Mouse (Mus musculus): ENCODE measurements around the gene Mrrf.

DNA sequence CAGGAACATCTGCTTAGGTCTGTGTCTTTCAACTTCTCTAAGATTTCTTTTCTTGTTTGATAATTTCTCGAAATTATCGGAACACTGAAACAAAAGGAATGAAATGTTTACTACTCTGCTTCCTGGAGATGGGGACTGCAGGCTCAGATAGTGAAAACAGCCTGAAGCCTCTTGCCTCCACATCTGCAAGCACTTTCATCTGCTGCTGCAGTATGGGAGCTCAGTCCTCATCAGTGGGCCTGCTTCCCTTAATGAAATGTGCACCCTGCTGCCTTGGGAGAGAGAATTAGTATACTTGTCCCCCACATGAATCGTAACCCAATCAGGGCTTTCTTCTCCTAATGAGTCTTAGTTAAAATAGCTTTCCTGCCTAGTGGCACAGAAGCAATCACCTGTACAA lies 7.1 kb upstream of the Mrrf start:
- TF ChIP-seq CTCF (IDR thresholded peaks at IDR 0.05; ENCODE audit: borderline replicate concordance, insufficient read depth, low read length) (no peak), POLR2A (IDR thresholded peaks at IDR 0.05; ENCODE audit: low read depth, low read length) (no peak)

Measured in embryonic fibroblast, embryonic 13.5 days (primary cell).